In genomic region chr16:90829894-90830685, GRCm38 (mm10) we compare ENCODE assay signal across 8 mouse cellular contexts. TPM values are rescaled to one million over a fixed set of nuclear protein-coding genes. Genes with fewer than 3 reads are reported as not detected.
A peak's percentile ranks its signal among the peaks of the same experiment; 100 is the strongest.
DNase-seq lines count a peak whose midpoint lies in the region; ATAC-seq and TF ChIP-seq lines count a peak whose summit lies in the region.

No protein-coding gene starts in this region.

- no peak overlapping the region for H3K27ac ChIP-seq in hindbrain, embryonic 13.5 days
- H3K27ac ChIP-seq in lung, postnatal 0 days (ENCODE audit: low read length): peak overlapping the region; percentile 85

- H3K9me3 ChIP-seq in hindbrain, embryonic 13.5 days: no peaks in the 10 kb centered on the region
- no peaks in the 10 kb centered on the region for H3K9me3 ChIP-seq in lung, postnatal 0 days (ENCODE audit: low read length)

- H3K4me2 ChIP-seq in hindbrain, embryonic 13.5 days: peak overlapping the region; percentile 98
- peak overlapping the region; percentile 96 for H3K4me2 ChIP-seq in lung, postnatal 0 days (replicated peaks; ENCODE audit: low read depth, low read length)

- ATAC-seq in Patski: peak; percentile 23
- ATAC-seq in hindbrain, embryonic 13.5 days (ENCODE audit: low FRiP score): peak; percentile 58
- ATAC-seq in lung, postnatal 0 days: peak; percentile 90

- in situ Hi-C loops in Patski (cut with MboI; ENCODE audit: low pct_unique_long_range_greater_than_20kb): loop anchor here (5.0 kb wide), 2 partner anchors 57 to 87 kb away; no protein-coding TSS in a partner anchor

- under 1% methylated on average over 45 of the region's 45 CpGs for WGBS in hindbrain, embryonic 13.5 days
- WGBS in lung, postnatal 0 days: under 1% methylated on average over 42 of the region's 45 CpGs

- no peak for DNase-seq in Patski (ENCODE audit: low read depth, low spot score)
- DNase-seq in cerebellum, postnatal 14 days: peak; percentile 69 to 80
- DNase-seq in frontal cortex, postnatal 25 days (ENCODE audit: low spot score in 2 of 2): peak; percentile 24 to 50
- peak; percentile 40 to 60 for DNase-seq in layer of hippocampus, postnatal 14 days (ENCODE audit: low spot score in 2 of 2)
- DNase-seq in lung, postnatal 0 days (ENCODE audit: low spot score): peak; percentile 97
- peak; percentile 67 for DNase-seq in ovary, postnatal 10 days (ENCODE audit: low spot score)
- peak; percentile 25 for DNase-seq in thymus, postnatal 0 days (ENCODE audit: low spot score)

- peak; percentile 67; the same call in 1 of the 2 replicates for TF ChIP-seq EP300 in lung, postnatal 0 days (IDR thresholded peaks at IDR 0.05)

- no peak for TF ChIP-seq CTCF in Patski (IDR thresholded peaks at IDR 0.05)
- TF ChIP-seq CTCF in lung, postnatal 0 days (IDR thresholded peaks at IDR 0.05): peak; percentile 67

- POLR2A ChIA-PET in Patski (lab: Charles Lee): no interaction called here

- H3K36me3 ChIP-seq in hindbrain, embryonic 13.5 days: no peaks in the 10 kb centered on the region
- no peaks in the 10 kb centered on the region for H3K36me3 ChIP-seq in lung, postnatal 0 days (ENCODE audit: insufficient read depth, low read length)

- CTCF ChIA-PET in Patski (lab: Charles Lee): interaction anchor here (1.6 kb wide), 1 partner anchor 95 kb away, joined by 6 read pairs; no protein-coding TSS in a partner anchor

- H3K4me3 ChIP-seq in hindbrain, embryonic 13.5 days: peak overlapping the region; percentile 55
- H3K4me3 ChIP-seq in lung, postnatal 0 days (ENCODE audit: low read depth, low read length): peak overlapping the region; percentile 58

- peak overlapping the region; percentile 75 for H3K9ac ChIP-seq in hindbrain, embryonic 13.5 days
- peak overlapping the region; percentile 58 for H3K9ac ChIP-seq in lung, postnatal 0 days (replicated peaks; ENCODE audit: low read depth)

- H3K27me3 ChIP-seq in Patski: no peaks in the 10 kb centered on the region
- peaks cover 62% of the 10 kb centered on the region for H3K27me3 ChIP-seq in hindbrain, embryonic 13.5 days
- H3K27me3 ChIP-seq in lung, postnatal 0 days (replicated peaks; ENCODE audit: insufficient read depth, low read length): no peaks in the 10 kb centered on the region

- H3K4me1 ChIP-seq in hindbrain, embryonic 13.5 days (replicated peaks): peaks cover 35% of the 10 kb centered on the region
- peaks cover 5% of the 10 kb centered on the region; the same call in 1 of the 2 replicates for H3K4me1 ChIP-seq in lung, postnatal 0 days (ENCODE audit: insufficient read depth, low read depth, low read length)

RNA-seq across cellular contexts. Expression of gene Eva1c, which starts 3.6 kb away (rescaled TPM):
- 0.26 TPM for polyA plus RNA-seq in Patski (2021)
- 2.5 and 3.2 TPM in 2 replicates for polyA plus RNA-seq in hindbrain, embryonic 13.5 days (2015; fragmentation: Nextera tagmentation; extraction: Ambion mirVana)
- 1 to 10 TPM in 1 of 2 experiments, under 1 TPM in 1; 0.74 to 1.5 TPM for total RNA-seq in layer of hippocampus, postnatal 14 days (2021)
- polyA plus RNA-seq in lung, postnatal 0 days (2015; fragmentation: Nextera tagmentation; extraction: Ambion mirVana): 5.9 and 9.6 TPM in 2 replicates
- polyA plus RNA-seq in thymus, postnatal 0 days (2015; fragmentation: Nextera tagmentation; extraction: Ambion mirVana): 0.35 and 0.62 TPM in 2 replicates

RNA-seq across cellular contexts. Expression of gene Urb1, which starts 19.9 kb away (rescaled TPM):
- polyA plus RNA-seq in Patski (2021): 4.8 TPM
- polyA plus RNA-seq in hindbrain, embryonic 13.5 days (2015; fragmentation: Nextera tagmentation; extraction: Ambion mirVana): 8.1 and 9.6 TPM in 2 replicates
- 10 to 100 TPM; 13.2 to 15.7 TPM for total RNA-seq in layer of hippocampus, postnatal 14 days (2021)
- polyA plus RNA-seq in lung, postnatal 0 days (2015; fragmentation: Nextera tagmentation; extraction: Ambion mirVana): 2.7 TPM in 2 replicates
- polyA plus RNA-seq in thymus, postnatal 0 days (2015; fragmentation: Nextera tagmentation; extraction: Ambion mirVana): 6.0 and 6.2 TPM in 2 replicates

Comparison
In these comparisons a context has a peak if more than half of its experiments do, and no peak if none do; other contexts are left out.
1. ATAC-seq: peak in every context shown above with its lines; median percentile 90 in lung, postnatal 0 days; 58 in hindbrain, embryonic 13.5 days; 23 in Patski.